Mouse (Mus musculus) cortical plate, adult 2 months (tissue): ENCODE data around the gene Ost4. TPM values are rescaled to one million over a fixed set of nuclear protein-coding genes. Genes with fewer than 3 reads are reported as not detected.

Source experiments
- H3K27ac ChIP-seq: fragments of 200-500 bp; 2 replicates; pipeline ENCODE4 v1.5.1; 2012; ENCODE audit warnings: low read length, control low read depth, inconsistent platforms; ENCODE audit not compliant: insufficient read depth
- H3K4me1 ChIP-seq: fragments of 200-500 bp; 2 replicates; pipeline ENCODE4 v1.6.1; 2011; ENCODE audit warnings: low read length; ENCODE audit not compliant: control insufficient read depth, insufficient read depth
- H3K4me3 ChIP-seq: fragments of 200-500 bp; 2 replicates; pipeline ENCODE4 v1.5.1; 2011; ENCODE audit warnings: mild to moderate bottlenecking, low read length, control low read depth; ENCODE audit not compliant: insufficient read depth
- CTCF ChIP-seq: fragments of 200-500 bp; IDR thresholded peaks from 2 replicates; pipeline ENCODE4 v1.5.1; 2011; ENCODE audit warnings: mild to moderate bottlenecking, control low read depth, low read length; ENCODE audit not compliant: insufficient read depth; ENCODE audit errors: extremely low read depth
- POLR2A ChIP-seq: fragments of 200-500 bp; IDR thresholded peaks from 2 replicates; pipeline ENCODE4 v1.6.1; 2011; ENCODE audit warnings: mild to moderate bottlenecking, low read length, control low read depth; ENCODE audit not compliant: insufficient read depth; ENCODE audit errors: extremely low read depth
- polyA plus RNA-seq: library from polyadenylated mRNA; depleted of rRNA; stranded (reverse); fragments of >200 nt; gene quantifications from 2 replicates; pipeline ENCODE4 v1.2.3, GENCODE M21; 2012

Ost4 gene
- polyA plus RNA-seq, 1 experiment: 171 TPM

GRCm38 (mm10) chr5:30924614-30925013, 17.0 kb upstream of the Ost4 start:
- no peak for TF ChIP-seq CTCF
- Histone ChIP-seq H3K4me1 (no peaks in the 10 kb centered on the region), H3K27ac (no peak overlapping the region), H3K4me3 (no peak overlapping the region)

- no peak overlapping the region for H3K27ac ChIP-seq
- no peak overlapping the region for H3K4me3 ChIP-seq
- no peak for TF ChIP-seq CTCF
- TF ChIP-seq POLR2A: no peak
- H3K4me1 ChIP-seq: no peaks in the 10 kb centered on the region
These were observed 15.5 kb upstream of the Ost4 start for GRCm38 (mm10) chr5:30923119-30923518.

- Histone ChIP-seq H3K4me3 (peak overlapping the region; percentile 62; the same call in 1 of the 2 replicates), H3K27ac (no peak overlapping the region), H3K4me1 (no peaks in the 10 kb centered on the region)
- no peak for TF ChIP-seq POLR2A
- TF ChIP-seq CTCF: no peak
These were observed 15.0 kb upstream of the Ost4 start for GRCm38 (mm10) chr5:30922581-30923041.

GRCm38 (mm10) chr5:30921256-30922033, 13.9 kb upstream of the Ost4 start, which contains the start of gene Khk:
TSS of gene Khk (plus strand) at chr5:30921431.
- Histone ChIP-seq H3K27ac (no peak within 1 kb of the TSS), H3K4me3 (peak within 1 kb of the TSS; percentile 62), H3K4me1 (no peaks in the 10 kb centered on the region)
- TF ChIP-seq CTCF (peak; percentile 60), POLR2A (peak; percentile 65; the same call in 1 of the 2 replicates)

DNA sequence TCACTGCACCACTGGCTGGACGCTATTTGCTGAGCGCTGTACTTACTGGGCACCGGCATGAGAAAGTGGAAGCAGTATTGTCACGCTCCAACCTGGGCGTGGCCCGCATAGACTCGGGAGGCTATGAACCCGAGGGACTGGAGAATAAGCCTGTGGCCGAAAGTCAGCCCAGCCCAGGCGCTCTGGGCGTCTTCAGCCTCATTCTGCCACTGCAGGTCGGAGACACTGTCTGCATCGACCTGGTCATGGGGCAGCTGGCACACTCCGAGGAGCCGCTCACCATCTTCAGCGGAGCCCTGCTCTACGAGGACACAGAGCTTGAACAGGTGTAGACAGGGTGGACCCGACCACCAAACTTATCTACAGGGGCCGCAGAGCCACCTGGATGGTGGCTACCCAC, 13.0 kb upstream of the Ost4 start:
- no peak overlapping the region for H3K4me3 ChIP-seq
- no peak for TF ChIP-seq POLR2A
- H3K27ac ChIP-seq: no peak overlapping the region
- H3K4me1 ChIP-seq: no peaks in the 10 kb centered on the region

DNA sequence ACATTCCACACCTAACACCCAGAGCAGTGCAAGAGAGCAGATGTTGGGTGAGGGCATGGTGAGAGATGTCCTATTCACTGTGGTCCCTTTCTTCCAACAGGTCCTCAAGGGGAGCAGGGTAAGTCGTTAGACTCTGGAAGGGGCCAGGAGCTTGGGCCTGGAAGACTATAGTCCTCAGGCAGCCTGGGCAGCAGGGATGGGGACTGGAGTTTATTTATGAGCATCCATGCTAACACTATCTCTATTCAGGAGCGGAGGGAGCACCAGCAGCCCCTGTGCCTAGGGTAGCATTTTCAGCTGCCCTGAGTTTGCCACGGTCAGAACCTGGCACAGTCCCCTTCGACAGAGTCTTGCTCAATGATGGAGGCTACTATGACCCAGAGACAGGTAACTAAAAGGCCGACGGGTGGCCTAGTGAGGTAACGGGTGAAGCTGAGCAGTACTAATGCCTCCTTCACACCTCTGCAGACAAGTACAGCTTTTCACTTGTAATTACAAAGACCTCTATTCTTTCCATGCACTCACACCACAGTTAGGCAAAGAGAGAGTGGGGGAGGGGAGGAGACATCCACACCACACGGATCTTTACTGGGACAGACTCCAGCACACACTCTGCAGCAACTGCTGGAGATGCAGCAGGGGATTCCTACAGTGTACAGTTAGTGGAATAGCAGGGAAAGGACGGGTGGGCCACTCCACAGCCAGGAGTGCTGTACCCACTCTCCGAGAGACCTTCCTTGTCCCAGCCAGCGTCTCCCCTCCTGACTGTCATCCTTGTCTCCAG, 12.4 kb upstream of the Ost4 start:
- H3K27ac ChIP-seq: no peak overlapping the region
- H3K4me1 ChIP-seq: no peaks in the 10 kb centered on the region

DNA sequence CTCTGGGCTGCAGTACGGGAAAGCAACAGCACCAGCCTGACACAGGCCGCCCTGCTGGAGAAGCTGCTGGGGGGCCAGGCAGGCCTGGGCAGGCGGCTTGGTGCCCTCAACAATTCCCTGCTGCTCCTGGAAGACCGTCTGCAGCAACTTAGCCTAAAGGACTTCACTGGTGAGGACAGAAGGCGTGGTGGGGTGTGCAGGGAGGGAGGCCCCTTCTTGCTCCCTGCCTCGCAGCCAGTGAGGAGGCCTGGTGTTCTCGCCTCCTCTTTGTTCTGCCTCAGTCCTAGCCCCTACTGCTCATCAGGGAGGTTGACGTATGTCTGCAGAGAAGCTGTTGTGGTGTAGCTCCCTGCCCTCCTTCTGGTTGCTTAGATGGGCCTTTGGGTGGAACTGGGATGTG, 11.1 kb upstream of the Ost4 start:
- TF ChIP-seq POLR2A (no peak), CTCF (no peak)
- no peaks in the 10 kb centered on the region for H3K4me1 ChIP-seq
- no peak overlapping the region for H3K4me3 ChIP-seq
- H3K27ac ChIP-seq: no peak overlapping the region

More for the DNA sequence above, 12.4 kb upstream of the Ost4 start:
- TF ChIP-seq CTCF (no peak), POLR2A (no peak)
- H3K4me3 ChIP-seq: no peak overlapping the region

DNA sequence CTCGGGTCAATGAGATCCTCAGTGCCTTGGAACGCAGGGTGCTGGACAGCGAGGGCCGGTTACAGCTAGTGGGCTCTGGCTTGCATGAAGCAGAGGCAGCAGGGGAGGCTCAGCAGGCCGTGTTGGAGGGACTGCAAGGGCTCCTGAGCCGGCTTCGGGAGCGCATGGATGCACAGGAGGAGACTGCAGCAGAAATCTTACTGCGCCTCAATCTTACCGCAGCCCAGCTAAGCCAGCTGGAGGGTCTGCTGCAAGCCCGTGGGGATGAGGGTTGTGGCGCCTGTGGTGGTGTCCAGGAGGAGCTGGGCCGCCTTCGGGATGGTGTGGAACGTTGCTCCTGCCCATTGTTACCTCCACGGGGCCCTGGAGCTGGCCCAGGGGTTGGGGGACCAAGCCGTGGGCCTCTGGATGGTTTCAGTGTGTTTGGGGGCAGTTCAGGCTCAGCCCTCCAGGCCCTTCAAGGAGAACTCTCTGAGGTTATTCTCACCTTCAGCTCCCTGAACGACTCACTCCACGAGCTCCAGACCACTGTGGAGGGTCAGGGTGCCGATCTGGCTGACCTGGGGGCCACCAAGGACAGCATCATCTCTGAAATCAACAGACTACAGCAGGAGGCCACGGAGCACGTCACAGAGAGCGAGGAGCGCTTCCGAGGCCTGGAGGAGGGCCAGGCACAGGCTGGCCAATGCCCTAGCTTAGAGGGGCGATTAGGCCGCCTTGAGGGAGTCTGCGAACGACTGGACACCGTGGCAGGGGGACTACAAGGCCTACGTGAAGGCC, 10.5 kb upstream of the Ost4 start:
- Histone ChIP-seq H3K4me1 (no peaks in the 10 kb centered on the region), H3K27ac (no peak overlapping the region), H3K4me3 (no peak overlapping the region)
- TF ChIP-seq POLR2A (no peak), CTCF (no peak)

- TF ChIP-seq POLR2A (no peak), CTCF (no peak)
- Histone ChIP-seq H3K4me3 (no peak overlapping the region), H3K4me1 (no peaks in the 10 kb centered on the region), H3K27ac (no peak overlapping the region)
These were observed 9.8 kb upstream of the Ost4 start for GRCm38 (mm10) chr5:30917348-30917747.
